ENCODE assay signal across 10 mouse cellular contexts in genomic region chr14:76652356-76653126, GRCm38 (mm10).
A peak's percentile ranks its signal among the peaks of the same experiment; 100 is the strongest.
DNase-seq lines count a peak whose midpoint lies in the region; ATAC-seq and TF ChIP-seq lines count a peak whose summit lies in the region.
"Had no signal": no experiment of that assay in that cellular context is flagged by ENCODE, and none has a peak within 500 bp of the region (broad histone marks: within the 10 kb centered on the region; RNA-seq: fewer than 3 reads in every experiment).

No protein-coding gene starts in this region.

- WGBS in kidney, embryonic 16.5 days = 57% methylated on average over 9 of the region's 9 CpGs
- WGBS in hindbrain, embryonic 15.5 days = 42% methylated on average over 9 of the region's 9 CpGs
- 36% methylated on average over 9 of the region's 9 CpGs for WGBS in midbrain, postnatal 0 days

- no peaks in the 10 kb centered on the region for H3K36me3 ChIP-seq in kidney, embryonic 16.5 days (ENCODE audit: insufficient read depth, low read length)
- H3K36me3 ChIP-seq in hindbrain, embryonic 15.5 days = no peaks in the 10 kb centered on the region
- H3K36me3 ChIP-seq in midbrain, postnatal 0 days (ENCODE audit: insufficient read depth, low read length) = no peaks in the 10 kb centered on the region
- H3K36me3 ChIP-seq: liver, embryonic 15.5 days had no signal

- peak overlapping the region; percentile 27; the same call in 1 of the 2 replicates for H3K27ac ChIP-seq in kidney, embryonic 16.5 days (ENCODE audit: low read length)
- H3K27ac ChIP-seq in hindbrain, embryonic 15.5 days (replicated peaks) = peak overlapping the region; percentile 39
- peak overlapping the region; percentile 40; the same call in 1 of the 2 replicates for H3K27ac ChIP-seq in midbrain, postnatal 0 days (ENCODE audit: low read depth, low read length)
- H3K27ac ChIP-seq: liver, embryonic 15.5 days had no signal

- no peak for DNase-seq in kidney, postnatal 4 days
- peak; percentile 66 for DNase-seq in embryo, embryonic 10.5 days (ENCODE audit: low spot score)
- DNase-seq in midbrain, postnatal 0 days (ENCODE audit: low spot score) = peak; percentile 74
- DNase-seq in frontal cortex, postnatal 14 days (ENCODE audit: low spot score in 2 of 2) = no peak
- no peak for DNase-seq in c-Kit-positive CD71-positive TER-119-positive erythroid progenitor cells, embryonic 14.5 days (ENCODE audit: low spot score)
- no peak for DNase-seq in B cell, adult 2 months
- DNase-seq: heart, postnatal 36 days had no signal

- H3K4me1 ChIP-seq in kidney, embryonic 16.5 days (ENCODE audit: insufficient read depth, low read length) = peaks cover 16% of the 10 kb centered on the region
- H3K4me1 ChIP-seq in hindbrain, embryonic 15.5 days (replicated peaks) = peaks cover 20% of the 10 kb centered on the region
- peaks cover 6% of the 10 kb centered on the region; the same call in 1 of the 2 replicates for H3K4me1 ChIP-seq in midbrain, postnatal 0 days (ENCODE audit: insufficient read depth, low read length)

- peak; percentile 57 for ATAC-seq in kidney, embryonic 16.5 days (ENCODE audit: low FRiP score, low TSS enrichment)
- ATAC-seq in hindbrain, embryonic 15.5 days (ENCODE audit: low FRiP score, low read depth) = peak; percentile 71; the same call in 1 of the 2 replicates
- ATAC-seq in midbrain, postnatal 0 days (ENCODE audit: low FRiP score) = peak; percentile 80

- no peak overlapping the region for H3K4me3 ChIP-seq in kidney, embryonic 16.5 days (ENCODE audit: low read length)
- no peak overlapping the region for H3K4me3 ChIP-seq in hindbrain, embryonic 15.5 days
- no peak overlapping the region for H3K4me3 ChIP-seq in midbrain, postnatal 0 days (ENCODE audit: low read depth, low read length)
- H3K4me3 ChIP-seq: liver, embryonic 15.5 days had no signal

- H3K4me2 ChIP-seq in kidney, embryonic 16.5 days (replicated peaks; ENCODE audit: low read depth, low read length) = no peak overlapping the region
- H3K4me2 ChIP-seq in hindbrain, embryonic 15.5 days = no peak overlapping the region
- no peak overlapping the region for H3K4me2 ChIP-seq in midbrain, postnatal 0 days (ENCODE audit: low read depth, low read length, poor library complexity, severe bottlenecking)
- H3K4me2 ChIP-seq: liver, embryonic 15.5 days had no signal

- no peaks in the 10 kb centered on the region for H3K27me3 ChIP-seq in kidney, embryonic 16.5 days (ENCODE audit: insufficient read depth, low read length)
- no peaks in the 10 kb centered on the region for H3K27me3 ChIP-seq in hindbrain, embryonic 15.5 days
- no peaks in the 10 kb centered on the region for H3K27me3 ChIP-seq in midbrain, postnatal 0 days (ENCODE audit: insufficient read depth, low read length)
- H3K27me3 ChIP-seq: liver, embryonic 15.5 days had no signal

- no peak for TF ChIP-seq CTCF in midbrain, postnatal 0 days (IDR thresholded peaks at IDR 0.05)

- H3K9me3 ChIP-seq in kidney, embryonic 16.5 days (ENCODE audit: low read length) = no peaks in the 10 kb centered on the region; the same call in 1 of the 2 replicates
- H3K9me3 ChIP-seq in hindbrain, embryonic 15.5 days = no peaks in the 10 kb centered on the region
- no peaks in the 10 kb centered on the region for H3K9me3 ChIP-seq in midbrain, postnatal 0 days (ENCODE audit: low read length)
- H3K9me3 ChIP-seq: liver, embryonic 15.5 days had no signal

- no peak overlapping the region for H3K9ac ChIP-seq in kidney, embryonic 16.5 days (replicated peaks; ENCODE audit: low read length)
- no peak overlapping the region for H3K9ac ChIP-seq in hindbrain, embryonic 15.5 days
- H3K9ac ChIP-seq in midbrain, postnatal 0 days (replicated peaks; ENCODE audit: low read length, poor library complexity, severe bottlenecking) = no peak overlapping the region
- H3K9ac ChIP-seq: liver, embryonic 15.5 days had no signal

Comparison
In these comparisons a context has a peak if more than half of its experiments do, and no peak if none do; other contexts are left out.
1. DNase-seq: peak in embryo, embryonic 10.5 days (single experiment) and midbrain, postnatal 0 days (single experiment); none in kidney, postnatal 4 days (0 of 2), frontal cortex, postnatal 14 days (0 of 2), c-Kit-positive CD71-positive TER-119-positive erythroid progenitor cells, embryonic 14.5 days (single experiment) and B cell, adult 2 months (0 of 2).
2. Peak in every context shown above with its lines, with median percentiles within 50 percentile points of each other: ATAC-seq and H3K27ac ChIP-seq.